Mouse (Mus musculus): Measurements from ENCODE around the gene Il17re.

DNA sequence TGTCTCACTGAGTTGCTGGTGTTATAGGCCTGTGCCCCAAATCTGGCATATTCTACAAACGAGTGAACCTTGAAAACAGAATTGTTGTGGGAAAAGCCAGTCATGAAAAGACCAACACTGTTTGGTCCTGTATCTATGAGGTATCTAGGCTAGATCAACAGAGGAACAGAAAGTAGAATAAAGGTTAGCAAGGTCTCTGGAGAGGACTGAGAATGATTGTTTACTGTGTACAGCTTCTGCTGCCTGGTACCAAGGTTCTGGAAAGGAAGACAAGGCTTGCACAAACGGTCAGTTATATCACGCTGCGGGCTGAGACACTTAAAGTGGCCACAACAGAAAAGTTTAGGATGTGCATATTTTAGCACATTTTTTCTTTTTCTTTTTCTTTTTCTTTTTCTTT lies 31.6 kb upstream of the Il17re start:
- TF ChIP-seq EP300 (IDR thresholded peaks at IDR 0.05; ENCODE audit: insufficient read depth, low read depth, low read length) (no peak), CTCF (IDR thresholded peaks at IDR 0.05) (no peak), POLR2A (IDR thresholded peaks at IDR 0.05; ENCODE audit: insufficient read depth, low read depth, low read length) (no peak)

Measured in heart, adult 2 months (tissue).